Mouse (Mus musculus): Measurements from ENCODE around the gene Nxnl2.

GRCm38 (mm10) chr13:51166711-51167110, 4.1 kb upstream of the Nxnl2 start:
- TF ChIP-seq EP300 (IDR thresholded peaks at IDR 0.05; ENCODE audit: low read depth) = no peak
- no peak for TF ChIP-seq CTCF (IDR thresholded peaks at IDR 0.05; ENCODE audit: low read depth)

All from liver, embryonic 14.5 days (tissue).